Mouse (Mus musculus) embryo, embryonic 10.5 days (tissue): ENCODE measurements around the gene Maats1.

ENCODE experiments used
- DNase-seq: peaks from one replicate; pipeline ENCODE4 v3.0.0-alpha.2; 2015; ENCODE audit warnings: low spot score

Gene Maats1

GRCm38 (mm10) chr16:38341396-38342324 lies at the start of gene Maats1:
Maats1 (minus strand) TSS chr16:38342143.
- DNase-seq = peak; percentile 94

- no peak for DNase-seq
These were observed 48.4 kb upstream of the Maats1 start for GRCm38 (mm10) chr16:38390322-38390721.

GRCm38 (mm10) chr16:38389284-38389893 lies 47.4 kb upstream of the Maats1 start:
- no peak for DNase-seq

GRCm38 (mm10) chr16:38388757-38389156 lies 46.8 kb upstream of the Maats1 start:
- DNase-seq = no peak

GRCm38 (mm10) chr16:38387389-38387788 lies 45.4 kb upstream of the Maats1 start:
- DNase-seq = no peak

- DNase-seq = no peak
These were observed 43.8 kb upstream of the Maats1 start for GRCm38 (mm10) chr16:38385700-38386099.

GRCm38 (mm10) chr16:38385184-38385634 lies 43.3 kb upstream of the Maats1 start:
- no peak for DNase-seq

- no peak for DNase-seq
These were observed 41.7 kb upstream of the Maats1 start for GRCm38 (mm10) chr16:38383683-38384082.

- DNase-seq = no peak
These were observed 38.0 kb upstream of the Maats1 start for GRCm38 (mm10) chr16:38379926-38380325.

- DNase-seq = no peak
These were observed 37.5 kb upstream of the Maats1 start for GRCm38 (mm10) chr16:38379493-38379892.

- no peak for DNase-seq
These were observed 37.1 kb upstream of the Maats1 start for GRCm38 (mm10) chr16:38379088-38379487.

- DNase-seq = no peak
These were observed 36.6 kb upstream of the Maats1 start for GRCm38 (mm10) chr16:38378591-38378990.

- DNase-seq = no peak
These were observed 35.6 kb upstream of the Maats1 start for GRCm38 (mm10) chr16:38377546-38377945.

GRCm38 (mm10) chr16:38376841-38377249 lies 34.9 kb upstream of the Maats1 start:
- no peak for DNase-seq

GRCm38 (mm10) chr16:38376163-38376840 lies 34.4 kb upstream of the Maats1 start:
- peak; percentile 67 for DNase-seq

- no peak for DNase-seq
These were observed 33.2 kb upstream of the Maats1 start for GRCm38 (mm10) chr16:38375182-38375581.

- DNase-seq = no peak
These were observed 32.6 kb upstream of the Maats1 start for GRCm38 (mm10) chr16:38374379-38375140.

- DNase-seq = no peak
These were observed 32.0 kb upstream of the Maats1 start for GRCm38 (mm10) chr16:38373941-38374340.

GRCm38 (mm10) chr16:38373439-38373838 lies 31.5 kb upstream of the Maats1 start:
- DNase-seq = no peak

GRCm38 (mm10) chr16:38372876-38373275 lies 30.9 kb upstream of the Maats1 start:
- DNase-seq = no peak

GRCm38 (mm10) chr16:38371705-38372296 lies 29.9 kb upstream of the Maats1 start:
- no peak for DNase-seq
